Mouse (Mus musculus): ENCODE measurements at regions not wholly inside any gene's neighbourhood (a gene's known extent, or its start where the extent isn't known, plus 50 kb on each side); places are given as distances from the start of the nearest gene placed in this dataset.

- Histone ChIP-seq H3K9ac (replicated peaks; ENCODE audit: low read length, poor library complexity, severe bottlenecking) (no peak overlapping the region), H3K27me3 (ENCODE audit: insufficient read depth, low read length) (no peaks in the 10 kb centered on the region), H3K27ac (ENCODE audit: low read depth, low read length) (no peak overlapping the region), H3K4me1 (ENCODE audit: insufficient read depth, low read length) (no peaks in the 10 kb centered on the region), H3K4me2 (ENCODE audit: low read depth, low read length, poor library complexity, severe bottlenecking) (no peak overlapping the region), H3K36me3 (ENCODE audit: insufficient read depth, low read length) (no peaks in the 10 kb centered on the region), H3K4me3 (ENCODE audit: low read depth, low read length) (no peak overlapping the region), H3K9me3 (ENCODE audit: low read length) (no peaks in the 10 kb centered on the region)
- ATAC-seq (ENCODE audit: low FRiP score) (no peak), DNase-seq (ENCODE audit: low spot score) (no peak)
- WGBS: 70% methylated on average over 8 of the region's 8 CpGs
- TF ChIP-seq CTCF (IDR thresholded peaks at IDR 0.05): no peak
Observed at GRCm38 (mm10) chr4:135027136-135027535, 93.3 kb upstream of the Runx3 start.

- no peak for ATAC-seq (ENCODE audit: low FRiP score)
- Histone ChIP-seq H3K4me2 (ENCODE audit: low read depth, low read length, poor library complexity, severe bottlenecking) (no peak overlapping the region), H3K27me3 (ENCODE audit: insufficient read depth, low read length) (no peaks in the 10 kb centered on the region), H3K27ac (ENCODE audit: low read depth, low read length) (no peak overlapping the region), H3K9me3 (ENCODE audit: low read length) (no peaks in the 10 kb centered on the region), H3K36me3 (ENCODE audit: insufficient read depth, low read length) (no peaks in the 10 kb centered on the region), H3K9ac (replicated peaks; ENCODE audit: low read length, poor library complexity, severe bottlenecking) (no peak overlapping the region), H3K4me1 (ENCODE audit: insufficient read depth, low read length) (no peaks in the 10 kb centered on the region), H3K4me3 (ENCODE audit: low read depth, low read length) (no peak overlapping the region)
- WGBS: 98% methylated on average over 2 of the region's 2 CpGs
- no peak for DNase-seq (ENCODE audit: low spot score)
- no peak for TF ChIP-seq CTCF (IDR thresholded peaks at IDR 0.05)
Observed at GRCm38 (mm10) chr4:135029723-135030122, 90.7 kb upstream of the Runx3 start.

GRCm38 (mm10) chr4:135032461-135032860 is 88.0 kb upstream of the Runx3 start:
- no peaks in the 10 kb centered on the region for H3K36me3 ChIP-seq (ENCODE audit: insufficient read depth, low read length)
- H3K4me1 ChIP-seq (ENCODE audit: insufficient read depth, low read length): no peaks in the 10 kb centered on the region
- TF ChIP-seq CTCF (IDR thresholded peaks at IDR 0.05): no peak
- no peak overlapping the region for H3K27ac ChIP-seq (ENCODE audit: low read depth, low read length)
- H3K27me3 ChIP-seq (ENCODE audit: insufficient read depth, low read length): no peaks in the 10 kb centered on the region
- ATAC-seq (ENCODE audit: low FRiP score) (no peak), DNase-seq (ENCODE audit: low spot score) (no peak)
- H3K4me2 ChIP-seq (ENCODE audit: low read depth, low read length, poor library complexity, severe bottlenecking): no peak overlapping the region
- 16% methylated on average over 9 of the region's 9 CpGs for WGBS
- H3K4me3 ChIP-seq (ENCODE audit: low read depth, low read length): no peak overlapping the region
- no peaks in the 10 kb centered on the region for H3K9me3 ChIP-seq (ENCODE audit: low read length)
- H3K9ac ChIP-seq (replicated peaks; ENCODE audit: low read length, poor library complexity, severe bottlenecking): no peak overlapping the region

GRCm38 (mm10) chr4:135033302-135033701 is 87.2 kb upstream of the Runx3 start:
- no peak for TF ChIP-seq CTCF (IDR thresholded peaks at IDR 0.05)
- Histone ChIP-seq H3K36me3 (ENCODE audit: insufficient read depth, low read length) (no peaks in the 10 kb centered on the region), H3K4me1 (ENCODE audit: insufficient read depth, low read length) (no peaks in the 10 kb centered on the region), H3K4me2 (ENCODE audit: low read depth, low read length, poor library complexity, severe bottlenecking) (no peak overlapping the region; the same call in 1 of the 2 replicates), H3K9ac (replicated peaks; ENCODE audit: low read length, poor library complexity, severe bottlenecking) (no peak overlapping the region), H3K27ac (ENCODE audit: low read depth, low read length) (no peak overlapping the region), H3K9me3 (ENCODE audit: low read length) (no peaks in the 10 kb centered on the region), H3K4me3 (ENCODE audit: low read depth, low read length) (no peak overlapping the region), H3K27me3 (ENCODE audit: insufficient read depth, low read length) (no peaks in the 10 kb centered on the region)
- 79% methylated on average over 8 of the region's 8 CpGs for WGBS
- no peak for ATAC-seq (ENCODE audit: low FRiP score)
- DNase-seq (ENCODE audit: low spot score): no peak

GRCm38 (mm10) chr4:135034406-135034805 is 86.0 kb upstream of the Runx3 start:
- TF ChIP-seq CTCF (IDR thresholded peaks at IDR 0.05): peak; percentile 66
- Histone ChIP-seq H3K27ac (ENCODE audit: low read depth, low read length) (no peak overlapping the region), H3K4me3 (ENCODE audit: low read depth, low read length) (no peak overlapping the region), H3K9me3 (ENCODE audit: low read length) (no peaks in the 10 kb centered on the region), H3K36me3 (ENCODE audit: insufficient read depth, low read length) (no peaks in the 10 kb centered on the region), H3K4me1 (ENCODE audit: insufficient read depth, low read length) (no peaks in the 10 kb centered on the region), H3K4me2 (ENCODE audit: low read depth, low read length, poor library complexity, severe bottlenecking) (no peak overlapping the region), H3K27me3 (ENCODE audit: insufficient read depth, low read length) (no peaks in the 10 kb centered on the region), H3K9ac (replicated peaks; ENCODE audit: low read length, poor library complexity, severe bottlenecking) (no peak overlapping the region)
- ATAC-seq (ENCODE audit: low FRiP score): no peak
- DNase-seq (ENCODE audit: low spot score): no peak
- 29% methylated on average over 7 of the region's 7 CpGs for WGBS

GRCm38 (mm10) chr4:135036764-135037163 is 83.7 kb upstream of the Runx3 start:
- 93% methylated on average over 3 of the region's 3 CpGs for WGBS
- ATAC-seq (ENCODE audit: low FRiP score): no peak
- TF ChIP-seq CTCF (IDR thresholded peaks at IDR 0.05): no peak

More at GRCm38 (mm10) chr4:135036764-135037163, 83.7 kb upstream of the Runx3 start:
- H3K4me1 ChIP-seq (ENCODE audit: insufficient read depth, low read length): no peaks in the 10 kb centered on the region
- H3K4me2 ChIP-seq (ENCODE audit: low read depth, low read length, poor library complexity, severe bottlenecking): no peak overlapping the region
- no peaks in the 10 kb centered on the region for H3K36me3 ChIP-seq (ENCODE audit: insufficient read depth, low read length)
- no peak for DNase-seq (ENCODE audit: low spot score)
- no peak overlapping the region for H3K9ac ChIP-seq (replicated peaks; ENCODE audit: low read length, poor library complexity, severe bottlenecking)
- H3K9me3 ChIP-seq (ENCODE audit: low read length): no peaks in the 10 kb centered on the region
- no peak overlapping the region for H3K27ac ChIP-seq (ENCODE audit: low read depth, low read length)
- H3K27me3 ChIP-seq (ENCODE audit: insufficient read depth, low read length): no peaks in the 10 kb centered on the region
- no peak overlapping the region for H3K4me3 ChIP-seq (ENCODE audit: low read depth, low read length)
